Mouse (Mus musculus) lung, embryonic 14.5 days (tissue): Measurements from ENCODE around the gene Abca1. TPM values are rescaled to one million over a fixed set of nuclear protein-coding genes. Genes with fewer than 3 reads are reported as not detected.

Source experiments
- ATAC-seq: fragments of 200-750 bp; cut with Nextera tagmentation; 2 replicates; pipeline ENCODE4 v1.8.0; 2017; ENCODE audit warnings: mild to moderate bottlenecking, moderate TSS enrichment, moderate library complexity; ENCODE audit not compliant: insufficient read depth
- DNase-seq: peaks from one replicate; pipeline ENCODE4 v3.0.0-alpha.2; 2015
- H3K27ac ChIP-seq: fragments of 300-500 bp; sonication (generic); 2 replicates; pipeline ENCODE4 v1.5.1; 2014; ENCODE audit warnings: low read depth, mild to moderate bottlenecking, moderate library complexity
- H3K27me3 ChIP-seq: fragments of 300-500 bp; sonication (generic); 2 replicates; pipeline ENCODE4 v1.6.1; 2014; ENCODE audit warnings: low read length, control low read depth; ENCODE audit not compliant: insufficient read depth
- H3K36me3 ChIP-seq: fragments of 300-500 bp; sonication (generic); 2 replicates; pipeline ENCODE4 v1.6.1; 2014; ENCODE audit warnings: control low read depth; ENCODE audit not compliant: insufficient read depth
- H3K4me1 ChIP-seq: fragments of 300-500 bp; sonication (generic); 2 replicates; pipeline ENCODE4 v1.6.1; 2014; ENCODE audit warnings: antibody characterized with exemption, control low read depth; ENCODE audit not compliant: insufficient read depth
- H3K4me2 ChIP-seq: fragments of 300-500 bp; sonication (generic); 2 replicates; pipeline ENCODE4 v1.6.1; 2014; ENCODE audit warnings: mild to moderate bottlenecking
- H3K4me3 ChIP-seq: fragments of 300-500 bp; sonication (generic); 2 replicates; pipeline ENCODE4 v1.5.1; 2014; ENCODE audit warnings: low read depth, low read length
- H3K9ac ChIP-seq: fragments of 300-500 bp; sonication (generic); 2 replicates; pipeline ENCODE4 v1.6.1; 2014
- H3K9me3 ChIP-seq: fragments of 300-500 bp; sonication (generic); 2 replicates; pipeline ENCODE4 v1.6.1; 2016; ENCODE audit warnings: low read depth, low read length, control low read depth
- CTCF ChIP-seq: IDR thresholded peaks from 2 replicates; pipeline ENCODE4 v1.5.1; 2016; ENCODE audit warnings: antibody characterized with exemption, low read depth
- WGBS: fragments of 180-500 bp; shearing (Covaris S2); extraction: QIAGEN DNeasy Blood & Tissue Kit; methylation state at CpG from one replicate; pipeline ENCODE4 v1.1.7; 2014; 5-methylcytosine and 5-hydroxymethylcytosine counted together
- polyA plus RNA-seq: library from polyadenylated mRNA; unstranded; fragments of >200 nt; fragmentation: Nextera tagmentation; extraction: Ambion mirVana; gene quantifications from 2 replicates; pipeline ENCODE4 v1.2.1, GENCODE M21; 2014

Abca1 gene
- polyA plus RNA-seq, 1 experiment from 2014 or later = 13.6 TPM

GRCm38 (mm10) chr4:53186573-53186972, 26.9 kb upstream of the Abca1 start:
- H3K27me3 ChIP-seq = no peaks in the 10 kb centered on the region
- no peaks in the 10 kb centered on the region for H3K4me1 ChIP-seq
- no peak overlapping the region for H3K4me3 ChIP-seq
- H3K36me3 ChIP-seq = no peaks in the 10 kb centered on the region
- no peak for TF ChIP-seq CTCF
- DNase-seq (peak; percentile 14), ATAC-seq (no peak)
- WGBS = 60% methylated on average over 4 of the region's 4 CpGs
- peak overlapping the region; percentile 4; the same call in 1 of the 2 replicates for H3K4me2 ChIP-seq
- no peak overlapping the region for H3K9ac ChIP-seq
- peak overlapping the region; percentile 80 for H3K27ac ChIP-seq
- H3K9me3 ChIP-seq = no peaks in the 10 kb centered on the region

- no peaks in the 10 kb centered on the region for H3K4me1 ChIP-seq
- H3K4me2 ChIP-seq = no peak overlapping the region
- no peak overlapping the region for H3K4me3 ChIP-seq
- H3K36me3 ChIP-seq = no peaks in the 10 kb centered on the region
- no peaks in the 10 kb centered on the region for H3K27me3 ChIP-seq
- no peak for TF ChIP-seq CTCF
- DNase-seq (no peak), ATAC-seq (no peak)
- 0 out of 2 replicates have a peak overlapping the region, but pooled peaks have one; percentile 24 for H3K27ac ChIP-seq
- no peaks in the 10 kb centered on the region for H3K9me3 ChIP-seq
- 72% methylated on average over 4 of the region's 4 CpGs for WGBS
- H3K9ac ChIP-seq = no peak overlapping the region
Observed at GRCm38 (mm10) chr4:53186141-53186540, 26.4 kb upstream of the Abca1 start.

- H3K36me3 ChIP-seq = no peaks in the 10 kb centered on the region
- 61% methylated on average over 6 of the region's 6 CpGs for WGBS
- DNase-seq = no peak
Observed at GRCm38 (mm10) chr4:53181479-53181878, 21.8 kb upstream of the Abca1 start.

GRCm38 (mm10) chr4:53179308-53179820, 19.7 kb upstream of the Abca1 start:
- no peak for DNase-seq
- Histone ChIP-seq H3K4me2 (no peak overlapping the region), H3K27me3 (no peaks in the 10 kb centered on the region), H3K9me3 (no peaks in the 10 kb centered on the region), H3K9ac (no peak overlapping the region), H3K27ac (no peak overlapping the region), H3K36me3 (no peaks in the 10 kb centered on the region), H3K4me3 (no peak overlapping the region), H3K4me1 (no peaks in the 10 kb centered on the region)
- ATAC-seq = no peak
- TF ChIP-seq CTCF = no peak
- WGBS = 70% methylated on average over 10 of the region's 10 CpGs

More at GRCm38 (mm10) chr4:53181479-53181878, 21.8 kb upstream of the Abca1 start:
- Histone ChIP-seq H3K9ac (no peak overlapping the region), H3K4me3 (no peak overlapping the region), H3K9me3 (no peaks in the 10 kb centered on the region), H3K27ac (no peak overlapping the region), H3K4me1 (no peaks in the 10 kb centered on the region), H3K27me3 (no peaks in the 10 kb centered on the region), H3K4me2 (no peak overlapping the region)
- TF ChIP-seq CTCF = no peak
- no peak for ATAC-seq

- no peak overlapping the region for H3K4me2 ChIP-seq
- peak; percentile 12 for DNase-seq
- H3K9ac ChIP-seq = no peak overlapping the region
- no peaks in the 10 kb centered on the region for H3K4me1 ChIP-seq
- no peaks in the 10 kb centered on the region for H3K27me3 ChIP-seq
- WGBS = 71% methylated on average over 7 of the region's 7 CpGs
- no peak for ATAC-seq
- H3K36me3 ChIP-seq = no peaks in the 10 kb centered on the region
- TF ChIP-seq CTCF = no peak
- H3K9me3 ChIP-seq = no peaks in the 10 kb centered on the region
- no peak overlapping the region for H3K27ac ChIP-seq
- H3K4me3 ChIP-seq = no peak overlapping the region
Observed at GRCm38 (mm10) chr4:53178489-53178888, 18.8 kb upstream of the Abca1 start.

GRCm38 (mm10) chr4:53177696-53178095, 18.0 kb upstream of the Abca1 start:
- Histone ChIP-seq H3K27ac (no peak overlapping the region), H3K4me3 (no peak overlapping the region), H3K36me3 (no peaks in the 10 kb centered on the region), H3K27me3 (no peaks in the 10 kb centered on the region), H3K4me1 (no peaks in the 10 kb centered on the region), H3K9ac (no peak overlapping the region), H3K9me3 (no peaks in the 10 kb centered on the region), H3K4me2 (no peak overlapping the region)
- DNase-seq (no peak), ATAC-seq (no peak)
- no peak for TF ChIP-seq CTCF
- 92% methylated on average over 8 of the region's 8 CpGs for whole genome bisulfite sequencing

- no peaks in the 10 kb centered on the region for H3K9me3 ChIP-seq
- WGBS = 51% methylated on average over 7 of the region's 7 CpGs
- no peaks in the 10 kb centered on the region for H3K27me3 ChIP-seq
- H3K36me3 ChIP-seq = no peaks in the 10 kb centered on the region
- H3K4me3 ChIP-seq = no peak overlapping the region
- H3K27ac ChIP-seq = no peak overlapping the region
- no peak for TF ChIP-seq CTCF
- no peak overlapping the region for H3K9ac ChIP-seq
- H3K4me2 ChIP-seq = no peak overlapping the region
- DNase-seq (peak; percentile 55), ATAC-seq (peak; percentile 77)
- H3K4me1 ChIP-seq = no peaks in the 10 kb centered on the region
Observed at GRCm38 (mm10) chr4:53174906-53175305, 15.2 kb upstream of the Abca1 start.

- DNase-seq (no peak), ATAC-seq (no peak)
- H3K4me2 ChIP-seq = no peak overlapping the region
- WGBS = 65% methylated on average over 2 of the region's 2 CpGs
- no peaks in the 10 kb centered on the region for H3K9me3 ChIP-seq
- H3K4me3 ChIP-seq = no peak overlapping the region
- no peak for TF ChIP-seq CTCF
- H3K9ac ChIP-seq = no peak overlapping the region
- no peaks in the 10 kb centered on the region for H3K4me1 ChIP-seq
- no peaks in the 10 kb centered on the region for H3K27me3 ChIP-seq
- no peaks in the 10 kb centered on the region for H3K36me3 ChIP-seq
- H3K27ac ChIP-seq = no peak overlapping the region
Observed at GRCm38 (mm10) chr4:53170403-53170802, 10.7 kb upstream of the Abca1 start.
